16 mouse cellular contexts compared by ENCODE assay signal in the genomic region with DNA sequence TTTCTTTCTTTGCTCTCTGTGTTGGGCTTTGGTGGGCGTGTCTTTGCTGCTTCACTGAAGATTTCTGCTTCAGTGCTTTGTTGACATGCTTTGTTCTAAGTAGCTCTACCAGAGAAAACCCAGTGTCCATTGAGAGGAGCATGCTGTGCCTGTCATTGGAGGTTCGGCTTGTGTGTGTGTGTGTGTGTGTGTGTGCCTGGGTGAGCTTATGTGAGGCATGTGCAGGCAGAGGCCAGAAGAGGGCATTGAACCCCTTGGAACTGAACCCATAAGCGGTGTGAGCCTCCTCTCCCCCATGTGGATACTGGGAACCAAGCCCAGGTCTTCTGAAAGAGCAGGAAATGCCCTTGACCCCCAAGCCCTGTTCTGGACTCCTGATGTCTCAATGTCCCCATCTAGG. TPM values are rescaled to one million over a fixed set of nuclear protein-coding genes. Genes with fewer than 3 reads are reported as not detected.
DNase-seq lines count a peak whose midpoint lies in the region; ATAC-seq and TF ChIP-seq lines count a peak whose summit lies in the region.
"Had no signal": no experiment of that assay in that cellular context is flagged by ENCODE, and none has a peak within 500 bp of the region (broad histone marks: within the 10 kb centered on the region; RNA-seq: fewer than 3 reads in every experiment).

No protein-coding gene starts in this region.

- H3K36me3 ChIP-seq in forebrain, embryonic 10.5 days (replicated peaks): peaks cover 37% of the 10 kb centered on the region
- peaks cover 18% of the 10 kb centered on the region; the same call in 1 of the 2 replicates for H3K36me3 ChIP-seq in forebrain, embryonic 13.5 days (ENCODE audit: poor library complexity, severe bottlenecking)
- 0 out of 2 replicates have a peak, but pooled peaks cover 3% of the 10 kb centered on the region for H3K36me3 ChIP-seq in midbrain, embryonic 15.5 days (replicated peaks)
- H3K36me3 ChIP-seq: embryonic facial prominence, embryonic 15.5 days; liver, embryonic 13.5 days had no signal

- TF ChIP-seq CTCF in layer of hippocampus, adult 2 months (conservative IDR thresholded peaks at IDR 0.05): no peak

- no peaks in the 10 kb centered on the region for H3K27me3 ChIP-seq in forebrain, embryonic 10.5 days (ENCODE audit: poor library complexity, severe bottlenecking)
- no peaks in the 10 kb centered on the region for H3K27me3 ChIP-seq in forebrain, embryonic 13.5 days
- H3K27me3 ChIP-seq in midbrain, embryonic 15.5 days (replicated peaks): no peaks in the 10 kb centered on the region
- H3K27me3 ChIP-seq: embryonic facial prominence, embryonic 15.5 days; heart, embryonic 13.5 days; Patski had no signal

- peak; percentile 41 for DNase-seq in forebrain, embryonic 10.5 days (ENCODE audit: extremely low spot score, low spot score)
- DNase-seq in layer of hippocampus, adult 2 months (ENCODE audit: low spot score in 2 of 2): no peak
- no peak for DNase-seq in layer of hippocampus, postnatal 14 days (ENCODE audit: low spot score in 2 of 2)
- DNase-seq in cerebellum, postnatal 10 days: peak; percentile 56
- DNase-seq in kidney, postnatal 4 days: peak; percentile 49 to 66
- no peak for DNase-seq in right cerebral cortex, postnatal 14 days
- DNase-seq: liver, embryonic 13.5 days; lung, postnatal 36 days; midbrain, embryonic 14.5 days; right cerebral cortex, postnatal 25 days had no signal

- H3K9me3 ChIP-seq in forebrain, embryonic 10.5 days: no peaks in the 10 kb centered on the region
- no peaks in the 10 kb centered on the region for H3K9me3 ChIP-seq in forebrain, embryonic 13.5 days (replicated peaks)
- no peaks in the 10 kb centered on the region for H3K9me3 ChIP-seq in midbrain, embryonic 15.5 days
- H3K9me3 ChIP-seq: embryonic facial prominence, embryonic 15.5 days; heart, embryonic 13.5 days; liver, embryonic 13.5 days had no signal

- no peak overlapping the region for H3K4me2 ChIP-seq in forebrain, embryonic 13.5 days
- no peak overlapping the region for H3K4me2 ChIP-seq in midbrain, embryonic 15.5 days
- H3K4me2 ChIP-seq: embryonic facial prominence, embryonic 15.5 days; heart, embryonic 13.5 days; liver, embryonic 13.5 days had no signal

- peaks cover 74% of the 10 kb centered on the region for H3K4me1 ChIP-seq in forebrain, embryonic 10.5 days
- H3K4me1 ChIP-seq in forebrain, embryonic 13.5 days: peaks cover 62% of the 10 kb centered on the region
- H3K4me1 ChIP-seq in midbrain, embryonic 15.5 days: peaks cover 71% of the 10 kb centered on the region

- WGBS in forebrain, embryonic 10.5 days: 45% methylated on average over 3 of the region's 3 CpGs
- WGBS in forebrain, embryonic 13.5 days: 18% methylated on average over 3 of the region's 3 CpGs
- 43% methylated on average over 3 of the region's 3 CpGs for WGBS in midbrain, embryonic 15.5 days

- H3K27ac ChIP-seq in forebrain, embryonic 10.5 days: peak overlapping the region; percentile 3; the same call in 1 of the 2 replicates
- no peak overlapping the region for H3K27ac ChIP-seq in forebrain, embryonic 13.5 days
- H3K27ac ChIP-seq in layer of hippocampus, adult 2 months: peak overlapping the region; percentile 97; the same call in 1 of the 2 replicates
- H3K27ac ChIP-seq in midbrain, embryonic 15.5 days: no peak overlapping the region
- H3K27ac ChIP-seq: embryonic facial prominence, embryonic 15.5 days; liver, embryonic 13.5 days had no signal

- ATAC-seq in forebrain, embryonic 13.5 days: no peak
- no peak for ATAC-seq in midbrain, embryonic 15.5 days (replicated peaks)
- ATAC-seq: CD4-positive, CD25-positive, alpha-beta regulatory T cell, adult 4 months; Patski had no signal

- H3K4me3 ChIP-seq in forebrain, embryonic 10.5 days: no peak overlapping the region
- no peak overlapping the region for H3K4me3 ChIP-seq in forebrain, embryonic 13.5 days
- H3K4me3 ChIP-seq in layer of hippocampus, adult 2 months: no peak overlapping the region
- H3K4me3 ChIP-seq in midbrain, embryonic 15.5 days: no peak overlapping the region
- H3K4me3 ChIP-seq: embryonic facial prominence, embryonic 15.5 days; heart, embryonic 13.5 days; liver, embryonic 13.5 days had no signal

- H3K9ac ChIP-seq in forebrain, embryonic 13.5 days: no peak overlapping the region
- no peak overlapping the region for H3K9ac ChIP-seq in midbrain, embryonic 15.5 days
- H3K9ac ChIP-seq: embryonic facial prominence, embryonic 15.5 days; heart, embryonic 13.5 days; liver, embryonic 13.5 days had no signal

RNA-seq across cellular contexts. Expression of a gene that starts 7.8 kb away (rescaled TPM):
- 43.3 and 47.8 TPM in 2 replicates for polyA plus RNA-seq in forebrain, embryonic 10.5 days (2016; fragmentation: Nextera tagmentation; extraction: Ambion mirVana)
- polyA plus RNA-seq in forebrain, embryonic 13.5 days (2015; fragmentation: Nextera tagmentation; extraction: Ambion mirVana): 72.7 and 77.6 TPM in 2 replicates
- 100 to 1,000 TPM; 285 to 294 TPM for total RNA-seq in layer of hippocampus, adult 2 months (2021)
- 100 to 1,000 TPM; 173 to 197 TPM for total RNA-seq in layer of hippocampus, postnatal 14 days (2021)
- polyA plus RNA-seq in midbrain, embryonic 15.5 days (2015; fragmentation: Nextera tagmentation; extraction: Ambion mirVana): 172 and 183 TPM in 2 replicates

Comparison
In these comparisons a context has a peak if more than half of its experiments do, and no peak if none do; other contexts are left out.
1. H3K27ac ChIP-seq: peak in forebrain, embryonic 10.5 days (single experiment) and layer of hippocampus, adult 2 months (single experiment); none in forebrain, embryonic 13.5 days (single experiment) and midbrain, embryonic 15.5 days (single experiment).
2. DNase-seq: peak in forebrain, embryonic 10.5 days (single experiment), cerebellum, postnatal 10 days (2 of 2) and kidney, postnatal 4 days (2 of 2); none in layer of hippocampus, adult 2 months (0 of 2), layer of hippocampus, postnatal 14 days (0 of 2) and right cerebral cortex, postnatal 14 days (single experiment).